Mouse (Mus musculus) cerebellum, postnatal 25 days (tissue): ENCODE results near the gene Ewsr1.
A peak's percentile ranks its signal among the peaks of the same experiment; 100 is the strongest.
"Not testable (repeated sequence)": the region's sequence is repeated elsewhere in the genome, so short reads cannot be mapped to it uniquely, and the experiment has no call there.

Experiments used
- DNase-seq, 2 experiments: peaks; one replicate each; pipeline ENCODE4 v3.0.0; 2021; ENCODE audit warnings: mixed read lengths in 2 of 2

Ewsr1 gene

DNA sequence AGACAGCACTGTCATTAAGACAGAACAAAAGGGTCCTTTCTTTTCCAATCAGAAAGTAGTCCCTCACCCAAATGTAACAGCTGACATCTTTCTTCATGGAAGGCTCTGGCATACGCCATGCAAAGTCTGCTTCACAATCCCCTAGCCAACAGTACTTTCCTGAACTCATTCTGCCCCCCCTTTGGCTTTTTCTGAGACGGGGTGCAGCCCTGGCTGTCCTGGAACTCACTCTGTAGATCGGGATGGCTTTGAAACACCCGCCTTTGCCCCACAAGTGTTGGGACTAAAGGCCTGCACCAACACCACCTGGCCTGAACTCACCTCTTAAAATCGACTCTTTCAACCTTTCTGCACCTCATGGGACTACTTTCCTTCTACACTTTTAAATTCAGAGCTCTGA lies 3.2 kb downstream of the Ewsr1 start:
- DNase-seq, result no peak

- DNase-seq, result no peak
Observed at GRCm38 (mm10) chr11:5091706-5092105, 7.4 kb downstream of the Ewsr1 start.

GRCm38 (mm10) chr11:5089147-5089546 lies 9.9 kb downstream of the Ewsr1 start:
- no peak for DNase-seq

- DNase-seq, result not testable (repeated sequence)
Observed at GRCm38 (mm10) chr11:5076843-5077242, 22.2 kb downstream of the Ewsr1 start.

DNA sequence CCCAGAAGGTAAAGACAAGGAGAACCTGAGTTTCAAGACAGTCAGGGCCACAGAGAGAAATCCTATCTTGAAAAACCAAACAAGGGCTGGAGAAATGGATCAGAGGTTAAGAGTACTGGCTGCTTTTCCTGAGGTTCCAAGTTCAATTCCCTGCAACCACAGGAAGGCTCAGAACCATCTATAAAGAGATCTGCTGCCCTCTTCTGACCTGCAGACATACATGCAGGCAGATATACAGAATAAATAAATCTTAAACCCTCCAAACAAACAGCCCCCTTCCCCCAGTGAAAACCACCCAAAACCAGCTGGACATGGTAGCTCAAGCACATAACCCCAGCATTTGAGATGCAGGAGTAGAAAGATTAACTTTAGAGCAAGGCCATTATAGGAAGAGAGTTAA lies 23.3 kb downstream of the Ewsr1 start:
- no peak for DNase-seq

GRCm38 (mm10) chr11:5074882-5075281 lies 24.2 kb downstream of the Ewsr1 start:
- DNase-seq, result peak in 1 of 2 experiments; percentile 34

- DNase-seq, result no peak
Observed at GRCm38 (mm10) chr11:5068126-5068971, 30.7 kb downstream of the Ewsr1 start.

- no peak for DNase-seq
Observed at GRCm38 (mm10) chr11:5067063-5067462, 32.0 kb downstream of the Ewsr1 start.

DNA sequence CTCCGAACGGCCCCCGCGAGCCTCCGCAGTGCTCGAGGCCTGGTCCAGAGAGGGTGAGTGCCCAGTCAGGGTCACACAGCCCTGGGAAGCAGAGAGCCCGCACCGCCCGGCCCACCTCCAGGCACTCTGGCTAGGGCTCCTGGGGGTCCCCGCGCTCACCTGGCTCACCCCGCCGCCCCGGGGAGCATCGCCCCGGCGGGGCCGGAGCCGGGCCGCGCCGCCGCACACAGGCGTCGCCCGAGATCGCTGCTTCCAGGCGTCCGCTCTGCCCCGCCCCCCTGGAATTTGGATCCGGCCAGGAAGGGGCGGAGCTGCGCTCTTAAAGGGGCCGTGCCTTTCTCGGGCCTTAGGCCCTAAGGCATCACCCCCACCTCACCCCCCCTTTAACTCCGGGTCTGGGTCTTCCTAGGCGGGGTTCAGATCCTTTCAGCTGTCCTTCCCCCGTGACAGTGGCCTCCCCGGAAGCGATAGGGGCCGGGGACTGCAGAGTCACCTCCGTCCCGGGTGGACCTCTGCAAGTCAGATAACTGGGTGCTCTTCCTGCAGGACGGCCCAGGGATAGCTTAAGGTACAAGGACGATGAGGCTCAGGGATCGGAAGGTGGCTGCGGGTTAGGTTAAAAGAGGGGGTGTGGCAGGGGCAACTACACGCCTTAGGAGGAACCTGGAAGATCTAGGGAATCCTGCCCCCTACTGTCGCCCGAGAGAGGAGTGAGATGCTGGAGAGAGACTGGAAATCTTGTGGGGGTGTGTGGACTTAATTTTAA lies 33.8 kb downstream of the Ewsr1 start, which contains the start of gene Gas2l1:
Gene Gas2l1 (minus strand): TSS at position 272 of the 766 bp plus-strand sequence.
- peak; percentile 90 to 95 for DNase-seq

- DNase-seq, result no peak
Observed at GRCm38 (mm10) chr11:5064282-5065055, 34.6 kb downstream of the Ewsr1 start.

- peak; percentile 47 to 58 for DNase-seq
Observed at GRCm38 (mm10) chr11:5063561-5064281, 35.3 kb downstream of the Ewsr1 start.

DNA sequence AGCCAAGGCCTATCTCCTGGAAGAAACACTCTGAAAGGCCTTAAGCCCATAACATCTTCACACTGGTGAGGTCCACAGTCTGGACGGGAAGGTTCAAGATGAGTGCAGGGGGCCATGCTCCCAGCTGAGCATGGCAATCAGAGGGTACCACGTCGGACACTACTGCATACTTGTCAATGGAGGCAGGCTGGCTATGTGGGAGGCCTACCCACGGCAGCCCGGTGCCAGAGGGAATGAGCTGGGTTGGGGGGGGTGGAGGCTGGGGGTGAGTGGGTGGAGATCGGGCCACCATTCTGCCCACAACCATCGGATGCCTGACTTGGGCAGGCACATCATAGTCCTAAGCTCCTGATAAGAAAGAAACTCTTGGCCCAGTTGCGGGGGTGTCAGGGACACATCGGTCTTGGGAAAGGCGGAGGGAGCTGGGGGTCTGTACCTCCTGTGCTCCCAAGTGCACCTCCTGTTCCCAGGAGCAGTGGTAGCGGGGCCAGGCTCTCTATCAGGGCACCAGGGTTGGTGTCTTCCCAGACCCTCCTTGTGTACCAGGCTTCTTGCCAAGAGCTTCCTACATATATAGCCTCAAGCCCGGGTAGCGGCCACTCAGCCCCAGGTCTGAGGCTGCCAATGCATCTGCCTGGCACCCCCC lies 36.1 kb downstream of the Ewsr1 start:
- DNase-seq, result no peak

- no peak for DNase-seq
Observed at GRCm38 (mm10) chr11:5062326-5062725, 36.7 kb downstream of the Ewsr1 start.

DNA sequence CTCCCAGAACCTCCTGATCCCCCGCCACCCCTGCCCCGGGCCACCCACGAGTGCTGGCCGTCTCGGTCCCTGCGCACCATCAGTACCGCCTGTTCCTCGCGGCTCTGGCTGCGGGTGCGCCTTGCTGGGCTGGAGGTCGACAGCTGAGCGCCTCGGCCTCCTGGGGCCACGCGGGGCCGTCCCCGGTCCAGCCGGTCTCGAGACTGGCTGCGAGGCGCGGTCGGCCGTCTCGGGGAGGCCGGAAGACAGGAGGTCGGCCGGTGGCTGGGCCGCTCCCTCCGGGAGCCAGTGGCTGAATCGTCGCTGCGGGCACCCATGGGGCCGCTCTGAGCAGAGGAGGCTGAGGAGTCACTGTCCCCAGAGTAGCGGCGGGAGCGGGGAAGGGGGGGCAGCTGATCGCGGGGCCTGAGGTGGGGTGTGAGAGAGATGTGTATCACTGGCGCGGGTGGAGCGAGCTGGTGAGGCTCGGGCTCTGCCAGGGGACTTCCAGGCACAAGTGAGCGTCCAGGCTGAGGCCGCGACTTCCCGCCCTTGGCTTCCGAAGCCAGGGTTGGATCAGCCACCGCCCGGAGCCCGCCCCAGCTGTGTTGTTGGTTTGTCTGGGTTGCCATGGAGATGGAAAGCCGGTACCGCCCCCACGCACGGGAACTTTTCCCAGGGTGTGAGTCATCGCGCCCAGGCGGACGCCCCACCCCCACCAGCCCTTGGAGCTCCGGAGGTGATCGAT lies 37.5 kb downstream of the Ewsr1 start:
- peak; percentile 80 to 90 for DNase-seq

- no peak for DNase-seq
Observed at GRCm38 (mm10) chr11:5060756-5061412, 38.2 kb downstream of the Ewsr1 start.

GRCm38 (mm10) chr11:5059704-5060156 lies 39.3 kb downstream of the Ewsr1 start:
- DNase-seq, result peak in 1 of 2 experiments; percentile 64

DNA sequence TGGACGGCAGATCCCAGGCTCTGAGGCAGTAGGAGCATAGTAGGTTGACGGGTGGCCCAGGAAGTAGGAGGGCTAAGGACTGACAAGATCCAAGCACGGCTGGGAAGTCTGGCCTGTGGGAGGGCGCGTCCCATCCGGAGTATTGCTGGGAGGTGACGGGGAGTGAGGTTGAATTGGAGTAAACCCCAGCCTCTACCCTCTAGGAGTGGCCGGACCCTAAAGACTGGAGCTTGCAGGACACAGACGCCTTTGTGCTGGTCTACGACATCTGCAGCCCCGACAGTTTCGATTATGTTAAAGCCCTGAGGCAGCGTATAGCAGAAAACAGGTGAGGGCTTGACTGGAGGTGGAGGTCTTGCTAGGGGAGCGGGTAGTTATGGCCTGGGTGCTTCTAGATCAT lies 39.8 kb downstream of the Ewsr1 start:
- no peak for DNase-seq

DNA sequence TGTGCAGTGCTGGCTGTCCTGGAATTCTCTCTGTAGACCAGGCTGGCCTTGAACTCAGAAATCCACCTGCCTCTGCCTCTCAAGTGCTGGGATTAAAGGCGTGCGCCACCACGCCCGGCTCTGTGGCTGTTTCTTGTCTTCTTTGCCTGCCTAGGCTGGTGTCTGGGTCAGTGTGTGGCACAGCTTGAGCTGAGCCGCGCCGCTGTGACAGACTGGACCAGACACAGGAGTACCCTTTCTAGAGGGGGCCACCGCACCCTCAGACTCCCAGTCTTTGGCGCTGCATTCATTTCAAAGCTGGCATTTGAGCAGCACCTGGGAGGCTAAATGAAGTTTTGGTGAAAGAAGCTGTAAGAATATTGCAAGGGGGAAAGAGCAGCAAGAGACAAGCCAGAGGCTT lies 40.3 kb downstream of the Ewsr1 start:
- DNase-seq, result no peak

GRCm38 (mm10) chr11:5057856-5058641 lies 41.0 kb downstream of the Ewsr1 start, which contains the start of gene Rasl10a:
Gene Rasl10a (plus strand): TSS chr11:5058128.
- peak in 1 of 2 experiments; percentile 33 for DNase-seq

DNA sequence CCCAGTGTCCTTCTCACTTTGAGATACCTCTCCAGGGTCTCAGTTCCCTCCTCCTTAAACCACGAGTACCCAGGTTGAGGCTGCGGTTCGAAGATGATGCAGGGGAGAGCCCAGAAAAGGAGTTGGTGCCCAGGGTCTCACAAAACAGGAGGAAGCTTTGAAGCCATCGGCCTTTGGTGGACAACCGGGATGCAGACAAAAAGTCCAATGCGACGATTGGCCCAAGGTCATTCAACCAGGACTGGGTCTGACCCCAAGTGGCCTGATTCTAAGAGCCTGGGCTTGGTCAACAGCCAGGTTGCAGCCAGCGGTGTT lies 41.6 kb downstream of the Ewsr1 start:
- no peak for DNase-seq
